Mouse (Mus musculus): ENCODE data around the gene Vps11. TPM values are rescaled to one million over a fixed set of nuclear protein-coding genes. Genes with fewer than 3 reads are reported as not detected.
"Not testable (repeated sequence)": the region's sequence is repeated elsewhere in the genome, so short reads cannot be mapped to it uniquely, and the experiment has no call there.

Gene Vps11
- polyA plus RNA-seq, 1 experiment = 43.2 TPM

DNA sequence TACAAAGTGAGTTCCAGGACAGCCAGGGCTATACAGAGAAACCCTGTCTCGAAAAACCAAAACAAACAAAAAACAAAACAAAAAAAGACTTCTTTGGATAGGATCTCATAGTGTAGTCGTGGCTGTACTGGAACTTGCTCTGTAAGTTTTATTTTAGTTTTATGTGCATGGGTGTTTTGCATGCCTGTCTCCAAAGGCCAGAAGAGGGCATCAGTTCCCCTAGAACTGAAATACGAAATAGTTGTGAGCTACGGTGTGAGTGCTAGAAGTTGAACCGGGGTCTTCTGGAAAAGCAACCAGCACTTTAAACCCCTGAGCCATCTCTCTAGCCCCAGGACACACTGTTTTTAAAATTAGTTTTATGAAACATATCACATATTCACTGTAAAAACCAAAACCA lies 22.9 kb downstream of the Vps11 start:
- no peaks in the 10 kb centered on the region for H3K4me1 ChIP-seq (ENCODE audit: control insufficient read depth, insufficient read depth, low read length)
- no peak overlapping the region for H3K27ac ChIP-seq (ENCODE audit: insufficient read depth, low read length)
- TF ChIP-seq CTCF (IDR thresholded peaks at IDR 0.05; ENCODE audit: extremely low read depth, insufficient read depth, low read length) = no peak
- no peak for TF ChIP-seq POLR2A (IDR thresholded peaks at IDR 0.05; ENCODE audit: extremely low read depth, insufficient read depth, low read length)
- no peak overlapping the region for H3K4me3 ChIP-seq (ENCODE audit: insufficient read depth, low read length)

GRCm38 (mm10) chr9:44337436-44338169 lies 23.9 kb downstream of the Vps11 start:
- H3K27ac ChIP-seq (ENCODE audit: insufficient read depth, low read length) = no peak overlapping the region
- no peaks in the 10 kb centered on the region for H3K4me1 ChIP-seq (ENCODE audit: control insufficient read depth, insufficient read depth, low read length)
- no peak for TF ChIP-seq CTCF (IDR thresholded peaks at IDR 0.05; ENCODE audit: extremely low read depth, insufficient read depth, low read length)
- no peak for TF ChIP-seq POLR2A (IDR thresholded peaks at IDR 0.05; ENCODE audit: extremely low read depth, insufficient read depth, low read length)
- H3K4me3 ChIP-seq (ENCODE audit: insufficient read depth, low read length) = no peak overlapping the region

DNA sequence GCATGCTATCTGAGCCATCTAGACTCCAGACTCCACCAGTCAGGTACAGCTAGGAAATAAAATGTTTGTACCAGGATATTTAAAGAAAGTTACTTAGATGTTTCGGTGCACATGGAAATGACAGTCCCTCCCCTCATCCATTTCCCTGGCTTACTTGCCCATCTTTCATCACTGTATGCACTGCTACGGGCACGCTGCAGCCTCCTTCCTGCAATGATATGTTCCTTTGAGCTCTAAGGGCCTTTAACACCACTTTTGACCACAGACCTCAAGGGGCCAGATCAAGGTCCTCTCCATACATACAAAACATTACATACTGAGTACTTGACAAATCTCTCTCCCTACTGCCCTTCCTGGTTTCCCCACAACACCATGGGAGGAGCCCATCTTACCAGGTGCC lies 24.5 kb downstream of the Vps11 start:
- Histone ChIP-seq H3K27ac (ENCODE audit: insufficient read depth, low read length) (no peak overlapping the region), H3K4me1 (ENCODE audit: control insufficient read depth, insufficient read depth, low read length) (no peaks in the 10 kb centered on the region), H3K4me3 (ENCODE audit: insufficient read depth, low read length) (no peak overlapping the region)
- TF ChIP-seq POLR2A (IDR thresholded peaks at IDR 0.05; ENCODE audit: extremely low read depth, insufficient read depth, low read length) (no peak), CTCF (IDR thresholded peaks at IDR 0.05; ENCODE audit: extremely low read depth, insufficient read depth, low read length) (no peak)

- H3K27ac ChIP-seq (ENCODE audit: insufficient read depth, low read length); H3K4me1 ChIP-seq (ENCODE audit: control insufficient read depth, insufficient read depth, low read length): not testable (repeated sequence)
- H3K4me3 ChIP-seq (ENCODE audit: insufficient read depth, low read length) = peak overlapping the region; percentile 92; the same call in 1 of the 2 replicates
Measured at GRCm38 (mm10) chr9:44336513-44336912, 25.0 kb downstream of the Vps11 start.

GRCm38 (mm10) chr9:44336093-44336406 lies 25.4 kb downstream of the Vps11 start:
- Histone ChIP-seq H3K27ac (ENCODE audit: insufficient read depth, low read length) (no peak overlapping the region), H3K4me1 (ENCODE audit: control insufficient read depth, insufficient read depth, low read length) (no peaks in the 10 kb centered on the region), H3K4me3 (ENCODE audit: insufficient read depth, low read length) (peak overlapping the region; percentile 92)
- no peak for TF ChIP-seq POLR2A (IDR thresholded peaks at IDR 0.05; ENCODE audit: extremely low read depth, insufficient read depth, low read length)
- TF ChIP-seq CTCF (IDR thresholded peaks at IDR 0.05; ENCODE audit: extremely low read depth, insufficient read depth, low read length) = no peak

DNA sequence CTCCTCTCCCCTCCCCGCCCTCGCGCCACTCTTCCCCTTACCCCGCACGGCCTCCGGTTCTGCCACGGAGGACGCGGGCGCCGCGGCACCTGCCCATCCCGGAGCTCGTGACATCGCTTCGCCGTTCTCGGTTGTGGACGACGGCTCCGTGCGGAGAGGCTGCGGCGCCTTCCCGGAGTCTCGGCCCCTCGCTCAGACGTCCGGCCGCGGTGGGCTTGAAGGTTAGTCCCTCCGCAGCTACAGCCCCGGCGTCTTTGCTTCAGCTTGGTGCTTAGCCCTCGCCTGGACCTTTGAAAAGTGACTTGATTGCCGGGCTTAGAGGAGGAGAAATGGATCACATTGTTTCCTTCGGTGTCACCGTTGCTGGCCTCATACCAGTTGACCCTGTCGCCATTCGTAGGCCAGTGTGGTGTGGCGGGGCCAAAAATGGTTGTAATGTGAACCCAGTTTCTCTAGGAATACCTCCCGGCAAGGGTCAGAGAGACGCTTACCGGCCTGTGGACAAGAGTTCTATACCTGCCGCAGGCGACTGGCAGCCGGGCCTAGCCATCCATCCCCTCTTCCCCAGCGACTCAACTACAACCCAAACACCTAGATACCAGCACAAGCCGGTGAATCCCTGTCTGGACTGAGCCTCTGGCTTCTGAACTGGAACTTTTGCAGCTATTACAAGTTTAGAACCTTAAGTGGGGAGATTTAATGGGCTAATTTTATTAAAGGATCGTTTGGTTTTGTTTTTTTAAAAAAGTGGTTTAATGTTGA lies 26.0 kb downstream of the Vps11 start:
- Histone ChIP-seq H3K4me3 (ENCODE audit: insufficient read depth, low read length) (peak overlapping the region; percentile 92), H3K4me1 (ENCODE audit: control insufficient read depth, insufficient read depth, low read length) (no peaks in the 10 kb centered on the region), H3K27ac (ENCODE audit: insufficient read depth, low read length) (peak overlapping the region; percentile 62)
- no peak for TF ChIP-seq POLR2A (IDR thresholded peaks at IDR 0.05; ENCODE audit: extremely low read depth, insufficient read depth, low read length)
- TF ChIP-seq CTCF (IDR thresholded peaks at IDR 0.05; ENCODE audit: extremely low read depth, insufficient read depth, low read length) = no peak

- TF ChIP-seq CTCF (IDR thresholded peaks at IDR 0.05; ENCODE audit: extremely low read depth, insufficient read depth, low read length) (no peak), POLR2A (IDR thresholded peaks at IDR 0.05; ENCODE audit: extremely low read depth, insufficient read depth, low read length) (peak; percentile 100)
- Histone ChIP-seq H3K4me3 (ENCODE audit: insufficient read depth, low read length) (peak within 1 kb of the TSS; percentile 92), H3K27ac (ENCODE audit: insufficient read depth, low read length) (peak within 1 kb of the TSS; percentile 62), H3K4me1 (ENCODE audit: control insufficient read depth, insufficient read depth, low read length) (no peaks in the 10 kb centered on the region)
Measured at GRCm38 (mm10) chr9:44334396-44335330, 26.8 kb downstream of the Vps11 start, which contains the start of gene H2afx. Gene H2afx (plus strand): TSS chr9:44334694.

DNA sequence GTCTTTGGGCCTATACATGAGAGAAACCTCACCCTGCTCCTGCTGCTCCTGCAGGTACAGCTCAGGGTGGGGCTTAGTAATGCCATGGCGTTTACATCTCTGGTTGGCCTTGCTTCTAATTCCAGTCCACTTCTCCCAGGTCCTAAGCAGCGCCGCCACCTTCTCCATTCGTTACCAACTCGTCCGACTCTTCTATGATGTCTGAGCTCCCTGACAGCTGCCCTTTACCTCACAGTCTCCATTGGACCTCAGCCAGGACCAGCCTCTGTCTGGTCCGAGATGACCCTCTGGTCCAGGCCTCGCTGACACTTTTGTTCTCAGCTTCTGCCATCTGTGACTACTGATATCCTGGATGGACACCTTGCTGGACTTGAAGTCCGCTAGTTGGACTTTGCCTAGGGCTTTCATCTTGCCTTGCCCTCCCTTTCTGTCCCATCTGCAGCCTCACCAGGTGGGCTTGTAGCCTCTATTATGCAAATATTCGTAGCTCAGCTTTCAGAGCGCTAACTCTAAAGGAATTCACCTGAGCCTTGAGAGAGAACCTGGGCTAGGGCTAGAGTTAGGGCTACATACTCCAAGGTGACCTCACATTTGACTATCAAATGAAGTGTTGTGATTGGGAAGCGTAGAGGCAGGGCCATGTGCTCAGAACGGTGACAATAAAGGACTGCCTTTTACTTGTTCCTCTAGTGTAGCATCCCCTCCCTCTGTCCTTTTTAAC lies 28.4 kb downstream of the Vps11 start:
- no peak overlapping the region for H3K4me3 ChIP-seq (ENCODE audit: insufficient read depth, low read length)
- no peak for TF ChIP-seq POLR2A (IDR thresholded peaks at IDR 0.05; ENCODE audit: extremely low read depth, insufficient read depth, low read length)
- no peak for TF ChIP-seq CTCF (IDR thresholded peaks at IDR 0.05; ENCODE audit: extremely low read depth, insufficient read depth, low read length)
- H3K4me1 ChIP-seq (ENCODE audit: control insufficient read depth, insufficient read depth, low read length) = no peaks in the 10 kb centered on the region
- H3K27ac ChIP-seq (ENCODE audit: insufficient read depth, low read length) = no peak overlapping the region

GRCm38 (mm10) chr9:44330736-44331135 lies 30.7 kb downstream of the Vps11 start:
- TF ChIP-seq CTCF (IDR thresholded peaks at IDR 0.05; ENCODE audit: extremely low read depth, insufficient read depth, low read length) = no peak
- TF ChIP-seq POLR2A (IDR thresholded peaks at IDR 0.05; ENCODE audit: extremely low read depth, insufficient read depth, low read length) = no peak
- Histone ChIP-seq H3K27ac (ENCODE audit: insufficient read depth, low read length) (no peak overlapping the region), H3K4me1 (ENCODE audit: control insufficient read depth, insufficient read depth, low read length) (peaks cover 6% of the 10 kb centered on the region), H3K4me3 (ENCODE audit: insufficient read depth, low read length) (no peak overlapping the region)
